Mouse (Mus musculus) inflammation-experienced regulatory T-cells, adult 16 weeks (primary cell): ENCODE measurements around the gene Tmem230. TPM values are rescaled to one million over a fixed set of nuclear protein-coding genes. Genes with fewer than 3 reads are reported as not detected.

Experiments used
- polyA plus RNA-seq: library from polyadenylated mRNA; unstranded; fragments of 100-300 nt; shearing (Covaris generic); gene quantifications from one replicate; pipeline ENCODE4 v1.2.1, GENCODE M21; 2017

Tmem230 gene
- polyA plus RNA-seq: 65.0 TPM

DNA sequence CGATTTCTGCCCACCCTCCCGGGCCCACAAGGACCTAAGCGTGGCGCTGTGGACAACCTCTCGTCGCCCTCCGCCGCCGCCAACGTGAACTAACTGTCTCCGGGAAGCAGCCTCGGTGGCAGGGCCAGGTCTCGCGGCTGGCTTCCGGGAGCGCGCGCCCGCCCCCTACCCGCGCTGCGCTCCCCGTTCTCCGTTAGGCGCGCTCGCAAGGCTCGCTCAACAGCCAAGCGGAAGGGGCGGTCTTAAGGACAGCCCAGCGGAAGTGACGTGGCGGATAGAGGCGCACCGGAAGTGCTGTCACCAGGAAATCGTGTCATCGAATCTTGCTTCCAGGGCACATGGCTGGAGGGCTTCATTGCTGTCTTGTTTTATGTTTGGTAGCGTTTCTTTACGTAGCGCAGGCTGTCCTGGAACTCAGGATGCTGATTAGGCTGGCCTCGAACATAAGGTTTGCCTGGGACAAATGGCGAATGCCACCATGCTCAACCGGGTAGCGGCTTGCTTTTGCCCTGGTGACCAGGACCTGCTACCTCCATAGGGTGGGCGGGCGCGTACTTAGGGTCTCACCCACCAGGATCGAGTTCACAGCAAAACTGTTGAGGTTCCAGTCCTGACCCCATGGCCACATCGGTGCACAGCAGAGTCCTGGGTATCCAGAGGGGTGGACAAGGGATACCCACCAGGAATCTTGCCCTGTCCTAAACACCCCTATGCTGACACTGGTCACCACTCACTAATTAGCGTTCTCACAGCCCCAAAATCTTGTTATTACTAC is at the start of gene Tmem230:
Gene Tmem230, minus strand, starts transcription at position 269 of the 775 bp plus-strand sequence.

DNA sequence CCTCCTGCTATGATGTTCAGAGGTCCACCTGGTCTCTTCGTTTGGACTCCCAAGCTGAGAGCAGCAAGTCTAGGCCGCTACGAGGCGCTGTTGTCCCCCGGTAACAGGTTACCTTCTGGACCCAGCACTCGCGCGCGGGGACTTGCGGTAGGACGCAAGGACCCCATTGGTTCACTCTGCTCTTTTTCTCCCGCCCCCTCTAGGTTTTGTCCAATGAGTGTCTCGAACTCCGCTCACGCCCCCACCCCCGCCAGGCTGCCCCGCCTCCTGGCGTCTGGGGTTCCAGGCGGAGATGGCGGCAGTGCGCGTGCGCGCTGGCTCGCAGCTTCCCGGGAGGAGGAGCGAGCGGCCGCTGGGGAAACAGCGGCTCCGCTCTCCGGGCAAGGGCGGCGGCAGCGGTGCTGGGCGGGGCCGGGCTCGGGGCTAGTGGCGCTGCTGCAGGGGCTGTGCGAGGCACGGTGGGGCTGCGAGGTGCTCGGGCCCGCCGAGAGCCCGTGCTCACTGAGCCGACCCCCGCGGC is 15.3 kb upstream of the Tmem230 start, which contains the start of gene Cds2:
Gene Cds2, plus strand, starts transcription at position 270 of the 520 bp plus-strand sequence.

DNA sequence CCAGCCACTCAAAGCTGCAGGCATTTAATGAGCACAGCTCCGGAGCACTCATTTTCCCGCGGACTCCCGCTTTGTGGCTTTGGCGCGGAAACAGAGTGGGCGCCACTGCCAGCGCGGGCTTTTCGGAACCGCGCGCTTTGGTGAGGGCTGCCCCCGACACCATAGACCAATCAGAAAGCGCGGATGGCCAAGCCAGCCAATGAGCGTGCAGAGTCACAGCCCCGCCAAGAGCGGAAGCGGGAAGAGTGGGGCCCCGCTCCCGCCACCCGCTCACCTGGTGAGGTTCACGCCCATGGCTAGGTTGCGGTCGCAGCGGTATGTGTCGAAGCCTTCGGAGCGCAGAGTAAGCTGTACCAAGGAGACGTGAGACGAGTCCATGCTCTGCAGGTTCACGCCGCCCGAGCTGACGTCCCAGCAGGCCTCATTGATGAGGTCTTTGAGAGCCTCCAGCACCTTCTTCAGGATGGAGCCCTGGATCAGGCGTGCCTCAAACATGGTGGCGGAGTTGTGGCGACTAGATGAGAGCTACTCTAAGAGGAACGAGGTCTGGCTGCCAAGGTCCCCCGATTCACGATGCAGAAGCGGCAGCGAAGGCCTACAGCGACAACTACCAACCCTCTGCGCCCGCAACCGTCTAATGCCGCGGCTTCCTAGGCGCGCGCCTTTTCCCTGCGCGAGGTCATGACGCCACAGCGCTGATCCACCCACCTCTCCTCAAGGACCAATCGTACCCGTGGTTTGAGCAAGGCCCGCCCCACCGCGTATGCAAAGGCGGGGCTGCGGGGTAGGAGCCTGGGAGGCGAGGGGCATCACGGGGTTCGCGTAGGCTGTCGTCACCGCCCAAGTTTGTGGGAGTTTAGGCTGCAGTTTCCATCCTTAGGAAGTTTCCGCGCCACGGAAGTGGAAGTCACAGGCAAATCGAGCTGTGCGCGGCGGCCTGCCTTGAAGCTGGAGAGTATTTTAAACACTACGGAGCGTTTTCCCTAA is 5.2 kb upstream of the Tmem230 start, which contains the start of gene Pcna:
Gene Pcna, minus strand, starts transcription at position 773 of the 987 bp plus-strand sequence.

Other genes starting within 250 kb of the Tmem230 start
- gene Rassf2, start 217.5 kb downstream of the Tmem230 start, polyA plus RNA-seq: 109 TPM
- 44.6 TPM for gene Slc23a2, start 102.7 kb downstream of the Tmem230 start, polyA plus RNA-seq
- 166 TPM for gene Pcna, start 5.5 kb upstream of the Tmem230 start, polyA plus RNA-seq
- 35.5 TPM for gene Cds2, start 15.3 kb upstream of the Tmem230 start, polyA plus RNA-seq
- 0.13 TPM for gene Prokr2, start 137.6 kb upstream of the Tmem230 start, polyA plus RNA-seq